Mouse (Mus musculus) embryo, embryonic 10 days (tissue): ENCODE data around the gene Hoxc4.

Experiments
- DNase-seq: peaks from one replicate; pipeline ENCODE4 v3.0.0-alpha.2; 2015; ENCODE audit warnings: low spot score

Gene Hoxc4

DNA sequence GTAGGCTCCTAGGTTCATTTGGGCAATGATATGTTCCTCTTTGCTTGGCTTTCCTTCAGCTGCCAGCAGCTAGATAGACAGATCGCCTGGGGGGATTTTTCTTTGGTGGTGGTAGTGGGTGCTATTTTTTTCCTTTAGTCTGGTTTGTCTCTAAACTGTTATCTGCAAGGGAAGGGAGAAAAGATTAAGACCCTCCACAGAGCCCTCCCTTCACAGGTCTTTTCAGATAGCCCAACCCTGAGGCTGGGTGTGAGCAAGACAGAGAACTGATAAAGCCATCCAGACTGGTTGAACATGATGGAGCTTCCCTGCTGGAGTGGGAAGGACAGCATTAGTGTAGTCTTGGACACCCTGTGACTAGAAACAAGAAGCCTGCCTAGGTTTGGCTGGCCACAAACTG lies 64.9 kb downstream of the Hoxc4 start:
- no peak for DNase-seq

DNA sequence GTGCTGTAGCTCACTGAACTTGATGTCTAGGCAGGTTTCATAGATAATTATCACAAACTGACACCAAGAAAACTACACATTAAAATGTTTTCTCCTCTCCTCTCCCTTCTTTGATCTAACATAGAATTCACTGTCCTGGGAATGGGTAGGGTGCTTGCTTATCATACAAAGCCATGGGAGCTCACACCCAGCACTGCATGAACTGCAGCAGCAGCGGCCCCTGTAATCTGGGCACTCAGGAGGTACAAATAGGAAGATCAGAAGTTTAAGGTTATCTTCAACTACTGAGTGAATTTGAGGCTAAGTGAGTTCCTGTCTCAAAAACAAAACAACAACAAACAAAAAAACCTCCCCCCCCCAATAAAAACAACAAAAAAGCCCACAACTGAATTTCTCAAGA lies 66.2 kb downstream of the Hoxc4 start:
- DNase-seq, result no peak

DNA sequence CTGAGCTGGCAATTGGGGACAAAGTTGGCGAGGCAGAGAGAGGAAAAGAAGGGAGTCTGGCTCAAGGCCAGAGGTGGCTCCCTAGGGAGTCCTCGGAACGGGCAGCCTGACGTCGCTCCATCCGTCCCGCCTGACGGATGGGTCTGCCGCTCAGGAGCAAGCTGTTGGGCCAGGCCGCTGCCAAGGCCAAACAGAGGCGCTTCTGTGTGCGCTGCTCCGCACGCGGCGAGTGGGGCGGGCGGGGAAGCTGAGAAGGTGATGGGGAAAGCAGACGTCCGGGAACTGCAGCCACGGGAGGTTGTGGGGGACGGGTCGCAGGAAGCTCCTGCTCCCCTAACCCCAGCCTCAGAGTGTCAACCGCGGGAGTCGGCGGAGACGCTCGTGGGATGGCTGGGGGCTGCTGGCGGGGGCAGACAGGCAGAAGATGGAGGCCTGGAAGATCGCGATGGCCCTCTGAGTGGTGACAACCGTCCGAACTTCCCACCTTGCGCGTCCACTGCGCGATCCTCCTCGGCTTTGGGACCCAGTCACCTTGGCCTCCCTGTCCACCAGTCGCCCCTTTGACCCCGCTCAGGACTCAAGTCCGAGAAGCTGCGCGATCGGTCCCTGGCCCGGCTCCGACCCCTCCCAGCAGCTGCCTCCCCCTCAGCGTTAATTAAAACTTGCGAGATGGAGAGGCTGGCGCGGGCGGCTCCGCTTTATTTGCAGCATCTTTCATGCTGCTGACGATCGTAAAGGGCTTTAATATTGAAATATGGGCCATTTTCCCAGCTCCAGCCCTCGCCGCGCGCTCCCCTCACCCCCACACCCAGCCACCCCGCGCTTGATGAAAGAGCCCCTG lies 67.3 kb downstream of the Hoxc4 start:
- peak; percentile 63 for DNase-seq
